Mouse (Mus musculus): ENCODE measurements at regions not wholly inside any gene's neighbourhood (a gene's known extent, or its start where the extent isn't known, plus 50 kb on each side); places are given as distances from the start of the nearest gene placed in this dataset.

GRCm38 (mm10) chr10:56611564-56612288, 234.6 kb downstream of the Gja1 start:
- Histone ChIP-seq H3K27ac (replicated peaks) (no peak overlapping the region), H3K36me3 (no peaks in the 10 kb centered on the region), H3K27me3 (ENCODE audit: low read depth, poor library complexity, severe bottlenecking) (no peaks in the 10 kb centered on the region), H3K9me3 (replicated peaks) (no peaks in the 10 kb centered on the region), H3K4me1 (no peaks in the 10 kb centered on the region), H3K4me3 (no peak overlapping the region)
- 87% methylated on average over 8 of the region's 8 CpGs for WGBS
- DNase-seq (ENCODE audit: low spot score), result no peak

- Histone ChIP-seq H3K36me3 (no peaks in the 10 kb centered on the region), H3K4me1 (no peaks in the 10 kb centered on the region), H3K4me3 (no peak overlapping the region), H3K27ac (replicated peaks) (no peak overlapping the region), H3K27me3 (ENCODE audit: low read depth, poor library complexity, severe bottlenecking) (no peaks in the 10 kb centered on the region), H3K9me3 (replicated peaks) (no peaks in the 10 kb centered on the region)
- no peak for DNase-seq (ENCODE audit: low spot score)
- WGBS, result 80% methylated on average over 2 of the region's 2 CpGs
These were observed 265.5 kb downstream of the Gja1 start for GRCm38 (mm10) chr10:56642656-56643055.

GRCm38 (mm10) chr10:56643376-56644135, 266.4 kb downstream of the Gja1 start:
- H3K27me3 ChIP-seq (ENCODE audit: low read depth, poor library complexity, severe bottlenecking), result no peaks in the 10 kb centered on the region
- no peaks in the 10 kb centered on the region for H3K36me3 ChIP-seq
- H3K4me3 ChIP-seq, result no peak overlapping the region
- WGBS, result 85% methylated on average over 12 of the region's 12 CpGs
- no peaks in the 10 kb centered on the region for H3K4me1 ChIP-seq
- H3K9me3 ChIP-seq (replicated peaks), result no peaks in the 10 kb centered on the region
- H3K27ac ChIP-seq (replicated peaks), result no peak overlapping the region
- no peak for DNase-seq (ENCODE audit: low spot score)

- Histone ChIP-seq H3K9me3 (replicated peaks) (0 out of 2 replicates have a peak, but pooled peaks cover 2% of the 10 kb centered on the region), H3K27ac (replicated peaks) (no peak overlapping the region), H3K4me3 (no peak overlapping the region), H3K36me3 (no peaks in the 10 kb centered on the region), H3K4me1 (no peaks in the 10 kb centered on the region), H3K27me3 (ENCODE audit: low read depth, poor library complexity, severe bottlenecking) (no peaks in the 10 kb centered on the region)
- no peak for DNase-seq (ENCODE audit: low spot score)
- WGBS, result 88% methylated on average over 4 of the region's 4 CpGs
These were observed 283.4 kb downstream of the Gja1 start for GRCm38 (mm10) chr10:56660501-56660900.

GRCm38 (mm10) chr10:56673919-56674318, 296.8 kb downstream of the Gja1 start:
- Histone ChIP-seq H3K9me3 (replicated peaks) (no peaks in the 10 kb centered on the region), H3K4me1 (no peaks in the 10 kb centered on the region), H3K36me3 (no peaks in the 10 kb centered on the region), H3K27me3 (ENCODE audit: low read depth, poor library complexity, severe bottlenecking) (no peaks in the 10 kb centered on the region), H3K27ac (replicated peaks) (no peak overlapping the region), H3K4me3 (no peak overlapping the region)
- no peak for DNase-seq (ENCODE audit: low spot score)
- WGBS, result 73% methylated on average over 3 of the region's 3 CpGs

GRCm38 (mm10) chr10:56682901-56683300, 305.8 kb downstream of the Gja1 start:
- Histone ChIP-seq H3K4me3 (no peak overlapping the region), H3K36me3 (no peaks in the 10 kb centered on the region)
- 71% methylated on average over 3 of the region's 3 CpGs for WGBS

GRCm38 (mm10) chr10:56685655-56686250, 308.6 kb downstream of the Gja1 start:
- H3K36me3 ChIP-seq, result no peaks in the 10 kb centered on the region
- H3K4me1 ChIP-seq, result no peaks in the 10 kb centered on the region; the same call in 1 of the 2 replicates
- no peak overlapping the region for H3K27ac ChIP-seq (replicated peaks)
- DNase-seq (ENCODE audit: low spot score), result no peak
- no peaks in the 10 kb centered on the region for H3K27me3 ChIP-seq (ENCODE audit: low read depth, poor library complexity, severe bottlenecking)
- H3K4me3 ChIP-seq, result no peak overlapping the region
- 86% methylated on average over 8 of the region's 8 CpGs for WGBS
- H3K9me3 ChIP-seq (replicated peaks), result no peaks in the 10 kb centered on the region

More at GRCm38 (mm10) chr10:56682901-56683300, 305.8 kb downstream of the Gja1 start:
- Histone ChIP-seq H3K27me3 (ENCODE audit: low read depth, poor library complexity, severe bottlenecking) (no peaks in the 10 kb centered on the region), H3K9me3 (replicated peaks) (no peaks in the 10 kb centered on the region), H3K4me1 (no peaks in the 10 kb centered on the region; the same call in 1 of the 2 replicates), H3K27ac (replicated peaks) (no peak overlapping the region)
- DNase-seq (ENCODE audit: low spot score), result no peak

GRCm38 (mm10) chr10:56691467-56691866, 314.3 kb downstream of the Gja1 start:
- DNase-seq (ENCODE audit: low spot score), result no peak
- peaks cover 11% of the 10 kb centered on the region for H3K4me1 ChIP-seq
- H3K27ac ChIP-seq (replicated peaks), result no peak overlapping the region
- H3K27me3 ChIP-seq (ENCODE audit: low read depth, poor library complexity, severe bottlenecking), result no peaks in the 10 kb centered on the region
- H3K4me3 ChIP-seq, result no peak overlapping the region
- WGBS, result 83% methylated on average over 2 of the region's 2 CpGs
- no peaks in the 10 kb centered on the region for H3K9me3 ChIP-seq (replicated peaks)
- no peaks in the 10 kb centered on the region for H3K36me3 ChIP-seq

GRCm38 (mm10) chr10:56695100-56695499, 318.0 kb downstream of the Gja1 start:
- DNase-seq (ENCODE audit: low spot score), result no peak
- no peaks in the 10 kb centered on the region for H3K9me3 ChIP-seq (replicated peaks)
- no peak overlapping the region for H3K27ac ChIP-seq (replicated peaks)
- no peaks in the 10 kb centered on the region for H3K36me3 ChIP-seq
- peaks cover 11% of the 10 kb centered on the region for H3K4me1 ChIP-seq
- no peaks in the 10 kb centered on the region for H3K27me3 ChIP-seq (ENCODE audit: low read depth, poor library complexity, severe bottlenecking)
- 17% methylated on average over 3 of the region's 3 CpGs for WGBS
- H3K4me3 ChIP-seq, result no peak overlapping the region

- H3K27me3 ChIP-seq (ENCODE audit: low read depth, poor library complexity, severe bottlenecking), result no peaks in the 10 kb centered on the region
- H3K4me1 ChIP-seq, result peaks cover 3% of the 10 kb centered on the region; the same call in 1 of the 2 replicates
- no peaks in the 10 kb centered on the region for H3K36me3 ChIP-seq
- 84% methylated on average over 6 of the region's 6 CpGs for WGBS
- no peaks in the 10 kb centered on the region for H3K9me3 ChIP-seq (replicated peaks)
- DNase-seq (ENCODE audit: low spot score), result no peak
- H3K4me3 ChIP-seq, result no peak overlapping the region
- no peak overlapping the region for H3K27ac ChIP-seq (replicated peaks)
These were observed 323.0 kb downstream of the Gja1 start for GRCm38 (mm10) chr10:56700126-56700525.

- no peaks in the 10 kb centered on the region for H3K36me3 ChIP-seq
- no peaks in the 10 kb centered on the region for H3K27me3 ChIP-seq (ENCODE audit: low read depth, poor library complexity, severe bottlenecking)
- no peak overlapping the region for H3K4me3 ChIP-seq
- no peaks in the 10 kb centered on the region for H3K9me3 ChIP-seq (replicated peaks)
- no peak for DNase-seq (ENCODE audit: low spot score)
- H3K27ac ChIP-seq (replicated peaks), result no peak overlapping the region
- H3K4me1 ChIP-seq, result peaks cover 9% of the 10 kb centered on the region
- WGBS, result 90% methylated on average over 2 of the region's 2 CpGs
These were observed 331.3 kb downstream of the Gja1 start for GRCm38 (mm10) chr10:56708411-56708810.

- 91% methylated on average over 1 of the region's 1 CpGs for WGBS
- H3K27me3 ChIP-seq (ENCODE audit: low read depth, poor library complexity, severe bottlenecking), result no peaks in the 10 kb centered on the region
- H3K4me1 ChIP-seq, result peaks cover 9% of the 10 kb centered on the region
- no peak overlapping the region for H3K27ac ChIP-seq (replicated peaks)
- no peak for DNase-seq (ENCODE audit: low spot score)
- no peaks in the 10 kb centered on the region for H3K9me3 ChIP-seq (replicated peaks)
- no peak overlapping the region for H3K4me3 ChIP-seq
- no peaks in the 10 kb centered on the region for H3K36me3 ChIP-seq
These were observed 331.8 kb downstream of the Gja1 start for GRCm38 (mm10) chr10:56708886-56709285.

GRCm38 (mm10) chr10:56712611-56713105, 335.5 kb downstream of the Gja1 start:
- H3K9me3 ChIP-seq (replicated peaks), result no peaks in the 10 kb centered on the region
- no peaks in the 10 kb centered on the region for H3K27me3 ChIP-seq (ENCODE audit: low read depth, poor library complexity, severe bottlenecking)
- H3K4me1 ChIP-seq, result peaks cover 9% of the 10 kb centered on the region
- no peaks in the 10 kb centered on the region for H3K36me3 ChIP-seq
- no peak overlapping the region for H3K27ac ChIP-seq (replicated peaks)
- no peak overlapping the region for H3K4me3 ChIP-seq
- WGBS, result 41% methylated on average over 7 of the region's 7 CpGs
- DNase-seq (ENCODE audit: low spot score), result no peak
